Mouse (Mus musculus): ENCODE results near the gene Tbc1d32. TPM values are rescaled to one million over a fixed set of nuclear protein-coding genes. Genes with fewer than 3 reads are reported as not detected.

The Tbc1d32 gene
- total RNA-seq, 2 experiments from 2014 or later: 1.5 to 1.6 TPM

GRCm38 (mm10) chr10:56114951-56115635 lies 113.4 kb downstream of the Tbc1d32 start:
- DNase-seq (ENCODE audit: low spot score): peak; percentile 45

DNA sequence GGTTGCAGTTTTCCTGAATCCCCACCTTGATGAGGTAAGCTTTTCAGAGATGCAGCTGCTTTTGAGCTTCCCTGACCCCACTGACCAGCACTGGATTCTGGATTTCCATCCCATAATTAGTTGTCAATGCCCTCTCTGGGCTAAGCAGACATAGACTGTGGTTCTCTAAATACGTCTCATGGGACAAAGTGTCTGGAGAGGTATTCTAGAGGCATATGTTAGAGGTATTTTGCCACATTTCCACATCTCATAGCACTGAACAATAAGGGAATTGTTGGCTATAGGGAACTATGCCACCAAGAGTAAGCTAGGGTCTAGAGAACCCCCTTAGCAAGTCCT lies 121.5 kb downstream of the Tbc1d32 start:
- DNase-seq (ENCODE audit: low spot score): no peak

GRCm38 (mm10) chr10:56106333-56106995 lies 122.0 kb downstream of the Tbc1d32 start, which contains the start of gene Msl3l2:
Msl3l2 (plus strand) TSS chr10:56106917.
- peak; percentile 89 for DNase-seq (ENCODE audit: low spot score)

DNA sequence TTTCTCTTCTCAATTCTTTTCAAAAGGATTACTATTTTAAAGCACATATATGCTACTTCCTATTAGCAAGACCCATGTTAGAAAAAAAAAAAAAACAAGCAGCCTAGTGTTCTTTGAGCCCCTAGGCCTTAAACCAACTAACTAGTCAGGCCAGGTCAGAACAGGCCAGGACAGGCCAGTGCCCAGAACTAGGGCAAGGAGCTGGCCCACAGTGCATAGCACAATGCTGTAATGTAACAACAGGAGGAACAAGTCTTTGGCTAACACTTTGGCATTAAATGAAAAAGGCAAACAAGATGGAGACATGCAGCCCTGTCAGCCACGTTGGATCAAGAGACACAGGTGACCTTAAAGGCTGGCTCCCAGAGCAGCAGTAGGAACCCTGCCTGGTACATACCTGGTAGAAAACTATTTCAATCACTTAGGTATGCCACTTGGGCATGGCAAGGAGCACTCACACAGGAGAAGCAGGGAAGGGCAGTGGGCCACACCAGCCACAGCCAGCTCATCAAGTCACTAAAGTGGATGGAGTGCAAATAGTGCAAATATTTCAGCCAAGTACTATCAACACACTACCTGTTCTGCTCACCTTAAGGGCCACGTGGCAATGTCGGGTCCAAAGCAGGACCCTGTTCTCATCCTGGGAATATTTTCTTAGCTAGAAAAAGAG lies 128.7 kb downstream of the Tbc1d32 start:
- DNase-seq (ENCODE audit: low spot score): no peak

DNA sequence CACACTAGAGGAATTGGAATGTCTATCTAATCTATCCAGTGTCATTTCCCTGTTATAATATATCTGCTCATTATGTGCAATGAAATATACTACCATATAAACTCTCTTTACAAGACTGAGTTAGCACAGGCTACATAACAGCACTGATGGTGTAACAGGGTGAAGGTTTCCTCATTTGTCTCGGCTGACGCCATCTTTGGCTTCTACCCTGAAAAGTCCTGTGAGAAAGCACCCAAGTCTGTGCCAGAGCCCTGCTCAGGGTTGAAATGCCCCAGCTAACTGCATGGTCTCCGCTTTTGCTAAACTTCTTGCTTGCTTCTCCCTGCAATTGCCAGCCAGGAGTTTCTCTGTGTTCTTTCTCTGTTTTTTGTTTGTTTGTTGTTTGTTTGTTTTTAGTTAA lies 129.4 kb downstream of the Tbc1d32 start:
- no peak for DNase-seq (ENCODE audit: low spot score)

DNA sequence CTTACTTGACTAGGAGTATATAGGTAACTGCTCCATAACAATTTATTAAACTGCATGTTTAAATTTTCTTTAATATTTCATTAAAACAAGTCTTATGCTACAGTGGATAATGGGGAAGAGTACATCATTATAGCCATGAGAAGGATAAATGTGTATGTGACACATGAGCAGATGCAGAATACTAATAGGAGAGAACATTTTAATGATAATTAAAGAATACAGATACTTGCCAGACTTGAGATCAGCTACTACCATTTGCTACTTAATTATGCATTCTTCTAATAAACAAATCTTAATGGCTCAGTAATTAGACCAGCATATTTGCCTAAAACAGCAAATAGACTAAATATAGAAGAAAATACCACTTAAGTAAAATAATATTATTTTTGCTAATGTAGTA lies 131.7 kb downstream of the Tbc1d32 start:
- no peak for DNase-seq (ENCODE audit: low spot score)

- DNase-seq (ENCODE audit: low spot score): no peak
These were observed 133.9 kb downstream of the Tbc1d32 start for GRCm38 (mm10) chr10:56094586-56094985.

- no peak for DNase-seq (ENCODE audit: low spot score)
These were observed 138.8 kb downstream of the Tbc1d32 start for GRCm38 (mm10) chr10:56089714-56090113.

GRCm38 (mm10) chr10:56062746-56063145 lies 165.7 kb downstream of the Tbc1d32 start:
- no peak for DNase-seq (ENCODE audit: low spot score)

DNA sequence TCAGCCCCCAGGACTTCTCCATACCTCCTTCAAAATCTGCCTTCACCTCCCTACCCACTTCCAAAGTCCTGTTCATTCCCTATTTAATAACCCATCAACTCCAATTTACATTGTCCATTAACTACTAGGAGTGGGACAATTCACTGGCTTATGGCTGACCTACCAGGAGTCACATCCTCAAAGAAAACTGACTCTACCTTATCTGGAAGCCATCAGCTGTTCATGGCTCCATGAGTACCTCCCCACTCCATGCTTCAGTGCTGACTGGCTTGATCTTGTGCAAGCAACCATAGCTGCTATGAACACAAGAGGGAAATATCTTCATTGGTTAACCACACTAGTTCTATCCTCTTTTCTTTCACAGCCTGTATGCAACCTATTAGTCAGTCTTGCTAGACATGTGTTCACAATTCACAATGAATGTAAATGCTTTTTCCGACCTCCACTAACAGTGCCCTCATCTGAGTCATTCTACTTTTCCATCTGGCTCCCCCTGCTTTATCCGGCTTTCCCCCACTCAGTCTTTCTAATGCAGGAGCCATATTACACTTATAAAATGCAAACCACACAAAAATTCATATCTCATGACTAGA lies 167.2 kb downstream of the Tbc1d32 start:
- no peak for DNase-seq (ENCODE audit: low spot score)

- no peak for DNase-seq (ENCODE audit: low spot score)
These were observed 169.5 kb downstream of the Tbc1d32 start for GRCm38 (mm10) chr10:56058979-56059422.

- no peak for DNase-seq (ENCODE audit: low spot score)
These were observed 203.1 kb downstream of the Tbc1d32 start for GRCm38 (mm10) chr10:56025400-56025799.

GRCm38 (mm10) chr10:56024579-56024978 lies 203.9 kb downstream of the Tbc1d32 start:
- DNase-seq (ENCODE audit: low spot score): no peak

GRCm38 (mm10) chr10:55979898-55980521 lies 248.5 kb downstream of the Tbc1d32 start:
- DNase-seq (ENCODE audit: low spot score): peak; percentile 25

- DNase-seq (ENCODE audit: low spot score): no peak
These were observed 250.5 kb downstream of the Tbc1d32 start for GRCm38 (mm10) chr10:55978001-55978400.

Other genes with a start within 250 kb of the Tbc1d32 start
- gene Msl3l2, start 121.8 kb downstream of the Tbc1d32 start, total RNA-seq (2021): 1 to 10 TPM in 1 of 2 experiments, under 1 TPM in 1; 0.80 to 1.2 TPM
- gene Gja1, start 148.6 kb upstream of the Tbc1d32 start, total RNA-seq (2021): 1 to 10 TPM; 7.0 to 7.3 TPM

All from gastrocnemius, adult 18-20 months (tissue).